Mouse (Mus musculus): ENCODE measurements around the gene Foxj3. TPM values are rescaled to one million over a fixed set of nuclear protein-coding genes. Genes with fewer than 3 reads are reported as not detected.
A peak's percentile ranks its signal among the peaks of the same experiment; 100 is the strongest.

Foxj3 gene
- total and polyA plus RNA-seq, 2 experiments from 2014 or later, result 26.4 to 39.1 TPM

- H3K4me1 ChIP-seq (ENCODE audit: insufficient read depth, low read length), result no peaks in the 10 kb centered on the region
- no peak overlapping the region for H3K9ac ChIP-seq (replicated peaks; ENCODE audit: low read length, poor library complexity, severe bottlenecking)
- WGBS, result 71% methylated on average over 2 of the region's 2 CpGs
- H3K27ac ChIP-seq (ENCODE audit: low read depth, low read length), result no peak overlapping the region
- no peaks in the 10 kb centered on the region for H3K36me3 ChIP-seq (ENCODE audit: insufficient read depth, low read length)
- DNase-seq (ENCODE audit: low spot score) (peak; percentile 36), ATAC-seq (ENCODE audit: low FRiP score) (no peak)
- no peaks in the 10 kb centered on the region for H3K9me3 ChIP-seq (ENCODE audit: low read length)
- no peaks in the 10 kb centered on the region for H3K27me3 ChIP-seq (ENCODE audit: insufficient read depth, low read length)
- no peak overlapping the region for H3K4me3 ChIP-seq (ENCODE audit: low read depth, low read length)
- no peak overlapping the region for H3K4me2 ChIP-seq (ENCODE audit: low read depth, low read length, poor library complexity, severe bottlenecking)
- peak; percentile 46 for TF ChIP-seq CTCF (IDR thresholded peaks at IDR 0.05)
Measured at GRCm38 (mm10) chr4:119531813-119532212, 5.0 kb upstream of the Foxj3 start.

- Histone ChIP-seq H3K27me3 (ENCODE audit: insufficient read depth, low read length) (no peaks in the 10 kb centered on the region), H3K4me1 (ENCODE audit: insufficient read depth, low read length) (peaks cover 4% of the 10 kb centered on the region; the same call in 1 of the 2 replicates), H3K9me3 (ENCODE audit: low read length) (no peaks in the 10 kb centered on the region), H3K9ac (replicated peaks; ENCODE audit: low read length, poor library complexity, severe bottlenecking) (no peak overlapping the region), H3K36me3 (ENCODE audit: insufficient read depth, low read length) (no peaks in the 10 kb centered on the region), H3K4me3 (ENCODE audit: low read depth, low read length) (no peak overlapping the region), H3K4me2 (ENCODE audit: low read depth, low read length, poor library complexity, severe bottlenecking) (no peak overlapping the region), H3K27ac (ENCODE audit: low read depth, low read length) (no peak overlapping the region)
- no peak for TF ChIP-seq CTCF (IDR thresholded peaks at IDR 0.05)
- ATAC-seq (ENCODE audit: low FRiP score), result no peak
- WGBS, result 60% methylated on average over 4 of the region's 4 CpGs
- DNase-seq (ENCODE audit: low spot score), result no peak
Measured at GRCm38 (mm10) chr4:119535103-119535502, 1.7 kb upstream of the Foxj3 start.

- no peak overlapping the region for H3K27ac ChIP-seq (ENCODE audit: low read depth, low read length)
- H3K27me3 ChIP-seq (ENCODE audit: insufficient read depth, low read length), result no peaks in the 10 kb centered on the region
- H3K9me3 ChIP-seq (ENCODE audit: low read length), result no peaks in the 10 kb centered on the region
- peaks cover 9% of the 10 kb centered on the region; the same call in 1 of the 2 replicates for H3K4me1 ChIP-seq (ENCODE audit: insufficient read depth, low read length)
- H3K4me3 ChIP-seq (ENCODE audit: low read depth, low read length), result no peak overlapping the region
- no peak for ATAC-seq (ENCODE audit: low FRiP score)
- no peak overlapping the region for H3K4me2 ChIP-seq (ENCODE audit: low read depth, low read length, poor library complexity, severe bottlenecking)
- DNase-seq (ENCODE audit: low spot score), result no peak
- H3K36me3 ChIP-seq (ENCODE audit: insufficient read depth, low read length), result no peaks in the 10 kb centered on the region
- WGBS, result 79% methylated on average over 4 of the region's 4 CpGs
- no peak overlapping the region for H3K9ac ChIP-seq (replicated peaks; ENCODE audit: low read length, poor library complexity, severe bottlenecking)
- no peak for TF ChIP-seq CTCF (IDR thresholded peaks at IDR 0.05)
Measured at GRCm38 (mm10) chr4:119537436-119537835, 632 bp downstream of the Foxj3 start.

- Histone ChIP-seq H3K36me3 (ENCODE audit: insufficient read depth, low read length) (no peaks in the 10 kb centered on the region), H3K27me3 (ENCODE audit: insufficient read depth, low read length) (no peaks in the 10 kb centered on the region), H3K4me2 (ENCODE audit: low read depth, low read length, poor library complexity, severe bottlenecking) (peak within 1 kb of the TSS; percentile 70), H3K4me1 (ENCODE audit: insufficient read depth, low read length) (peaks cover 9% of the 10 kb centered on the region; the same call in 1 of the 2 replicates), H3K27ac (ENCODE audit: low read depth, low read length) (peak within 1 kb of the TSS; percentile 98), H3K9ac (replicated peaks; ENCODE audit: low read length, poor library complexity, severe bottlenecking) (peak within 1 kb of the TSS; percentile 97), H3K4me3 (ENCODE audit: low read depth, low read length) (peak within 1 kb of the TSS; percentile 98), H3K9me3 (ENCODE audit: low read length) (no peaks in the 10 kb centered on the region)
- ATAC-seq (ENCODE audit: low FRiP score) (peak; percentile 95), DNase-seq (ENCODE audit: low spot score) (peak; percentile 96)
- TF ChIP-seq CTCF (IDR thresholded peaks at IDR 0.05), result no peak
- under 1% methylated on average over 64 of the region's 85 CpGs for WGBS
Measured at GRCm38 (mm10) chr4:119539031-119539824, 2.4 kb downstream of the Foxj3 start, which contains the start of gene Frg2f1. TSS of gene Frg2f1 (minus strand) at chr4:119539529.

GRCm38 (mm10) chr4:119539836-119540532, 3.2 kb downstream of the Foxj3 start:
- Histone ChIP-seq H3K9me3 (ENCODE audit: low read length) (no peaks in the 10 kb centered on the region), H3K36me3 (ENCODE audit: insufficient read depth, low read length) (no peaks in the 10 kb centered on the region), H3K9ac (replicated peaks; ENCODE audit: low read length, poor library complexity, severe bottlenecking) (peak overlapping the region; percentile 97), H3K27ac (ENCODE audit: low read depth, low read length) (peak overlapping the region; percentile 98), H3K4me2 (ENCODE audit: low read depth, low read length, poor library complexity, severe bottlenecking) (peak overlapping the region; percentile 70), H3K27me3 (ENCODE audit: insufficient read depth, low read length) (no peaks in the 10 kb centered on the region), H3K4me1 (ENCODE audit: insufficient read depth, low read length) (peaks cover 9% of the 10 kb centered on the region; the same call in 1 of the 2 replicates), H3K4me3 (ENCODE audit: low read depth, low read length) (peak overlapping the region; percentile 98)
- TF ChIP-seq CTCF (IDR thresholded peaks at IDR 0.05), result no peak
- DNase-seq (ENCODE audit: low spot score) (peak; percentile 69), ATAC-seq (ENCODE audit: low FRiP score) (peak; percentile 83)
- WGBS, result 4% methylated on average over 43 of the region's 76 CpGs

- Histone ChIP-seq H3K36me3 (ENCODE audit: insufficient read depth, low read length) (no peaks in the 10 kb centered on the region), H3K4me3 (ENCODE audit: low read depth, low read length) (peak overlapping the region; percentile 98), H3K4me2 (ENCODE audit: low read depth, low read length, poor library complexity, severe bottlenecking) (peak overlapping the region; percentile 70), H3K27ac (ENCODE audit: low read depth, low read length) (peak overlapping the region; percentile 98), H3K27me3 (ENCODE audit: insufficient read depth, low read length) (no peaks in the 10 kb centered on the region), H3K4me1 (ENCODE audit: insufficient read depth, low read length) (peaks cover 9% of the 10 kb centered on the region; the same call in 1 of the 2 replicates), H3K9ac (replicated peaks; ENCODE audit: low read length, poor library complexity, severe bottlenecking) (peak overlapping the region; percentile 97), H3K9me3 (ENCODE audit: low read length) (no peaks in the 10 kb centered on the region)
- ATAC-seq (ENCODE audit: low FRiP score) (no peak), DNase-seq (ENCODE audit: low spot score) (peak; percentile 8)
- no peak for TF ChIP-seq CTCF (IDR thresholded peaks at IDR 0.05)
- 4% methylated on average over 10 of the region's 10 CpGs for WGBS
Measured at GRCm38 (mm10) chr4:119540533-119540890, 3.7 kb downstream of the Foxj3 start.

Measured in midbrain, postnatal 0 days (tissue).